Mouse (Mus musculus) forebrain, postnatal 0 days (tissue): ENCODE measurements around the gene Chst11. TPM values are rescaled to one million over a fixed set of nuclear protein-coding genes. Genes with fewer than 3 reads are reported as not detected.

ENCODE experiments used
- ATAC-seq: fragments of 200-750 bp; cut with Nextera tagmentation; 2 replicates; pipeline ENCODE4 v1.8.0; 2017; ENCODE audit warnings: mild to moderate bottlenecking, moderate library complexity
- DNase-seq: peaks from one replicate; pipeline ENCODE4 v3.0.0-alpha.2; 2015
- H3K27ac ChIP-seq: fragments of 300-500 bp; sonication (generic); 2 replicates; pipeline ENCODE4 v1.5.1; 2014; ENCODE audit warnings: low read depth, mild to moderate bottlenecking, antibody characterized with exemption, low read length, moderate library complexity, mixed read lengths
- H3K27me3 ChIP-seq: fragments of 300-500 bp; sonication (generic); 2 replicates; pipeline ENCODE4 v1.6.1; 2014; ENCODE audit warnings: mild to moderate bottlenecking, low read length, mixed read lengths; ENCODE audit not compliant: insufficient read depth
- H3K36me3 ChIP-seq: fragments of 300-500 bp; sonication (generic); 2 replicates; pipeline ENCODE4 v1.6.1; 2014; ENCODE audit warnings: mild to moderate bottlenecking, moderate library complexity; ENCODE audit not compliant: insufficient read depth
- H3K4me1 ChIP-seq: fragments of 300-500 bp; sonication (generic); 2 replicates; pipeline ENCODE4 v1.6.1; 2014; ENCODE audit warnings: antibody characterized with exemption; ENCODE audit not compliant: insufficient read depth
- H3K4me2 ChIP-seq: fragments of 300-500 bp; sonication (generic); 2 replicates; pipeline ENCODE4 v1.6.1; 2014; ENCODE audit warnings: low read depth, mild to moderate bottlenecking, moderate library complexity
- H3K4me3 ChIP-seq: fragments of 300-500 bp; sonication (generic); 2 replicates; pipeline ENCODE4 v1.5.1; 2014; ENCODE audit warnings: low read depth, low read length, mixed read lengths
- H3K9ac ChIP-seq: fragments of 300-500 bp; sonication (generic); 2 replicates; pipeline ENCODE4 v1.6.1; 2014; ENCODE audit warnings: mild to moderate bottlenecking
- H3K9me3 ChIP-seq: fragments of 300-500 bp; sonication (generic); 2 replicates; pipeline ENCODE4 v1.6.1; 2016; ENCODE audit warnings: low read length
- CTCF ChIP-seq: sonication (generic); IDR thresholded peaks from 2 replicates; pipeline ENCODE4 v1.5.1; 2016; ENCODE audit warnings: antibody characterized with exemption, control low read depth, low read depth
- WGBS: fragments of 180-500 bp; shearing (Covaris S2); extraction: QIAGEN DNeasy Blood & Tissue Kit; methylation state at CpG from one replicate; pipeline ENCODE4 v1.1.7; 2014; 5-methylcytosine and 5-hydroxymethylcytosine counted together
- polyA plus RNA-seq: library from polyadenylated mRNA; unstranded; fragments of >200 nt; fragmentation: Nextera tagmentation; extraction: Ambion mirVana; gene quantifications from 2 replicates; pipeline ENCODE4 v1.2.1, GENCODE M21; 2015
- total RNA-seq: library from RNA; depleted of rRNA; stranded (reverse); fragments of >200 nt; gene quantifications from 2 replicates; pipeline ENCODE4 v1.2.3, GENCODE M21; 2014

The Chst11 gene
- total and polyA plus RNA-seq, 2 experiments from 2014 or later = 2.9 to 20.8 TPM

GRCm38 (mm10) chr10:83060066-83060782, 74.9 kb downstream of the Chst11 start:
- no peak for TF ChIP-seq CTCF
- H3K4me3 ChIP-seq = no peak overlapping the region
- H3K9me3 ChIP-seq = no peaks in the 10 kb centered on the region
- peak; percentile 29 for DNase-seq
- H3K36me3 ChIP-seq = no peaks in the 10 kb centered on the region
- peak; percentile 32; the same call in 1 of the 2 replicates for ATAC-seq
- peak overlapping the region; percentile 45 for H3K27ac ChIP-seq
- no peak overlapping the region for H3K9ac ChIP-seq
- no peaks in the 10 kb centered on the region for H3K27me3 ChIP-seq
- peaks cover 16% of the 10 kb centered on the region for H3K4me1 ChIP-seq
- WGBS = 51% methylated on average over 12 of the region's 12 CpGs
- no peak overlapping the region for H3K4me2 ChIP-seq

- DNase-seq = peak; percentile 77
- Histone ChIP-seq H3K4me1 (peaks cover 22% of the 10 kb centered on the region), H3K4me3 (no peak overlapping the region), H3K27me3 (no peaks in the 10 kb centered on the region), H3K27ac (no peak overlapping the region), H3K9me3 (no peaks in the 10 kb centered on the region), H3K9ac (no peak overlapping the region), H3K36me3 (no peaks in the 10 kb centered on the region), H3K4me2 (no peak overlapping the region)
- TF ChIP-seq CTCF = no peak
- peak; percentile 54 for ATAC-seq
- WGBS = 37% methylated on average over 9 of the region's 9 CpGs
Measured at GRCm38 (mm10) chr10:83062315-83062714, 77.0 kb downstream of the Chst11 start.

GRCm38 (mm10) chr10:83064796-83065195, 79.5 kb downstream of the Chst11 start:
- no peak for TF ChIP-seq CTCF
- DNase-seq = peak; percentile 63
- ATAC-seq = peak; percentile 21; the same call in 1 of the 2 replicates

GRCm38 (mm10) chr10:83066159-83066558, 80.9 kb downstream of the Chst11 start:
- Histone ChIP-seq H3K9me3 (no peaks in the 10 kb centered on the region), H3K4me3 (no peak overlapping the region), H3K4me2 (no peak overlapping the region), H3K4me1 (peaks cover 18% of the 10 kb centered on the region), H3K27me3 (no peaks in the 10 kb centered on the region), H3K36me3 (no peaks in the 10 kb centered on the region), H3K27ac (no peak overlapping the region), H3K9ac (no peak overlapping the region)
- 87% methylated on average over 6 of the region's 6 CpGs for WGBS
- TF ChIP-seq CTCF = no peak
- ATAC-seq (no peak), DNase-seq (no peak)

More at GRCm38 (mm10) chr10:83064796-83065195, 79.5 kb downstream of the Chst11 start:
- H3K4me2 ChIP-seq = no peak overlapping the region
- WGBS = 50% methylated on average over 5 of the region's 5 CpGs
- no peak overlapping the region for H3K9ac ChIP-seq
- peaks cover 28% of the 10 kb centered on the region for H3K4me1 ChIP-seq
- H3K9me3 ChIP-seq = no peaks in the 10 kb centered on the region
- H3K27ac ChIP-seq = no peak overlapping the region
- H3K27me3 ChIP-seq = no peaks in the 10 kb centered on the region
- H3K36me3 ChIP-seq = no peaks in the 10 kb centered on the region
- H3K4me3 ChIP-seq = no peak overlapping the region

GRCm38 (mm10) chr10:83067305-83067704, 82.0 kb downstream of the Chst11 start:
- no peak for TF ChIP-seq CTCF
- peaks cover 14% of the 10 kb centered on the region for H3K4me1 ChIP-seq
- no peak overlapping the region for H3K4me3 ChIP-seq
- no peaks in the 10 kb centered on the region for H3K27me3 ChIP-seq
- no peak overlapping the region for H3K4me2 ChIP-seq
- DNase-seq = peak; percentile 56
- no peak overlapping the region for H3K9ac ChIP-seq
- no peak overlapping the region for H3K27ac ChIP-seq
- H3K9me3 ChIP-seq = no peaks in the 10 kb centered on the region
- H3K36me3 ChIP-seq = no peaks in the 10 kb centered on the region
- no peak for ATAC-seq
- WGBS = 47% methylated on average over 4 of the region's 4 CpGs

- no peak overlapping the region for H3K4me2 ChIP-seq
- H3K9ac ChIP-seq = no peak overlapping the region
- H3K9me3 ChIP-seq = no peaks in the 10 kb centered on the region
- H3K27me3 ChIP-seq = no peaks in the 10 kb centered on the region
- TF ChIP-seq CTCF = no peak
- H3K4me1 ChIP-seq = peaks cover 12% of the 10 kb centered on the region
- 92% methylated on average over 8 of the region's 8 CpGs for WGBS
- DNase-seq (no peak), ATAC-seq (no peak)
- no peaks in the 10 kb centered on the region for H3K36me3 ChIP-seq
- no peak overlapping the region for H3K4me3 ChIP-seq
- H3K27ac ChIP-seq = no peak overlapping the region
Measured at GRCm38 (mm10) chr10:83068466-83068865, 83.2 kb downstream of the Chst11 start.

- Histone ChIP-seq H3K9me3 (no peaks in the 10 kb centered on the region), H3K4me1 (peaks cover 12% of the 10 kb centered on the region), H3K9ac (no peak overlapping the region), H3K4me2 (no peak overlapping the region), H3K27ac (no peak overlapping the region), H3K4me3 (no peak overlapping the region), H3K36me3 (no peaks in the 10 kb centered on the region), H3K27me3 (no peaks in the 10 kb centered on the region)
- 19% methylated on average over 5 of the region's 5 CpGs for WGBS
- no peak for ATAC-seq
- TF ChIP-seq CTCF = no peak
- DNase-seq = no peak
Measured at GRCm38 (mm10) chr10:83069791-83070190, 84.5 kb downstream of the Chst11 start.
